Mouse (Mus musculus) hindbrain, embryonic 10.5 days (tissue): ENCODE results near the gene Gstp3. TPM values are rescaled to one million over a fixed set of nuclear protein-coding genes. Genes with fewer than 3 reads are reported as not detected.
A peak's percentile ranks its signal among the peaks of the same experiment; 100 is the strongest.

ENCODE experiments used
- DNase-seq: peaks from one replicate; pipeline ENCODE4 v3.0.0-alpha.2; 2017; ENCODE audit warnings: low spot score
- H3K27ac ChIP-seq: fragments of 300-500 bp; sonication (generic); 2 replicates; pipeline ENCODE4 v1.5.1; 2016; ENCODE audit warnings: mild to moderate bottlenecking, moderate library complexity
- H3K27me3 ChIP-seq: fragments of 300-500 bp; sonication (generic); 2 replicates; pipeline ENCODE4 v1.6.1; 2016; ENCODE audit warnings: mild to moderate bottlenecking; ENCODE audit not compliant: poor library complexity, insufficient read depth, severe bottlenecking
- H3K36me3 ChIP-seq: fragments of 300-500 bp; sonication (generic); 2 replicates; pipeline ENCODE4 v1.6.1; 2016; ENCODE audit warnings: mild to moderate bottlenecking, moderate library complexity
- H3K4me1 ChIP-seq: fragments of 300-500 bp; sonication (generic); replicated peaks from 2 replicates; pipeline ENCODE4 v1.6.1; 2016; ENCODE audit warnings: mild to moderate bottlenecking
- H3K4me3 ChIP-seq: fragments of 300-500 bp; sonication (generic); 2 replicates; pipeline ENCODE4 v1.5.1; 2016; ENCODE audit warnings: mild to moderate bottlenecking, moderate library complexity
- H3K9me3 ChIP-seq: fragments of 300-500 bp; sonication (generic); 2 replicates; pipeline ENCODE4 v1.6.1; 2016; ENCODE audit warnings: mild to moderate bottlenecking, moderate library complexity
- WGBS: fragments of 180-500 bp; shearing (Covaris S2); methylation state at CpG from one replicate; pipeline ENCODE4 v1.1.7; 2016; 5-methylcytosine and 5-hydroxymethylcytosine counted together
- polyA plus RNA-seq: library from polyadenylated mRNA; unstranded; fragments of >200 nt; fragmentation: Nextera tagmentation; extraction: Ambion mirVana; gene quantifications from 2 replicates; pipeline ENCODE4 v1.2.1, GENCODE M21; 2016

Gene Gstp3
- polyA plus RNA-seq, 1 experiment from 2014 or later: not detected

DNA sequence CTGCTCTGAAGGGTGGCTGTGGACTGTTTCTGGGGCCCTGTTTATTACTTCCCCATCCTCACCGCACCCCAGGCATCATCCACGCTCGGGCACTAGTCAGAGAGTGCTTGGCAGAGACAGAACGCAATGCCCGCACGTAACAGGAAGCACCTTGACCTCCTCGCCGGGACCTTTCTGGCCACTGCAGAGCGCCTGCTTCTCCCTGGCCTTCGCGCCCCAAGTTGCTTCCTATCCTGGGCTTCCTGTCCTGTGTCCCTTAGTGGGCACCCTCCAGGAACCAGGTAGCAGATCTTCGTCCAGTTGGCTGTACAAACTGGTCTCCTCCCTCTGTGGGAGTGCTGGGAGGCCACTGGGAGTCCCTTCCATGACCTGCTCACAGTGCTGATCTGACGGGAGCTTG lies 39.1 kb upstream of the Gstp3 start:
- H3K4me3 ChIP-seq: peak overlapping the region; percentile 78; the same call in 1 of the 2 replicates
- no peak for DNase-seq
- no peaks in the 10 kb centered on the region for H3K9me3 ChIP-seq
- 92% methylated on average over 13 of the region's 13 CpGs for WGBS
- peaks cover 53% of the 10 kb centered on the region for H3K27me3 ChIP-seq
- H3K4me1 ChIP-seq: peaks cover 59% of the 10 kb centered on the region
- no peaks in the 10 kb centered on the region for H3K36me3 ChIP-seq
- H3K27ac ChIP-seq: no peak overlapping the region

DNA sequence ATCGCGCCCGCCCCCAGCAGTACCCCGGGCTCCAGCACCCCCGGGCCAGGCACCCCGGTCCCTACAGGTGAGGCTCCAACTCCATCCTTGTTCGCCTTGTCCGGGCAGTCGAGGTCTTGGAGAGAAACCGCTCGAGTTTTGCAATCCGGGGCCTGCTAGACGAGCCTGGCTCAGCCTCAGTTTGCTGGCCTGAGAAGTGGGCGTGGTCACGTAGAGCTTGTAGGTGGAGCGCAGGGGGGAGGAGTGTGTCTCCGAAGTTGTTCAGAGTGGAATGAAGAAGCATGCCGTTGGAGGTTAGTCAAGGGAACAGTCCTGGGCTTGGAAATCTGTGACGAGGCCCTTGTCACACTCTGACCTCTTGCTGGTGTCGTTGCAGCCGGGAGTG lies 38.1 kb upstream of the Gstp3 start:
- DNase-seq: no peak
- Histone ChIP-seq H3K27me3 (peaks cover 43% of the 10 kb centered on the region), H3K27ac (peak overlapping the region; percentile 94), H3K9me3 (no peaks in the 10 kb centered on the region), H3K4me3 (peak overlapping the region; percentile 78), H3K36me3 (no peaks in the 10 kb centered on the region), H3K4me1 (peaks cover 59% of the 10 kb centered on the region)
- 2% methylated on average over 21 of the region's 21 CpGs for WGBS

DNA sequence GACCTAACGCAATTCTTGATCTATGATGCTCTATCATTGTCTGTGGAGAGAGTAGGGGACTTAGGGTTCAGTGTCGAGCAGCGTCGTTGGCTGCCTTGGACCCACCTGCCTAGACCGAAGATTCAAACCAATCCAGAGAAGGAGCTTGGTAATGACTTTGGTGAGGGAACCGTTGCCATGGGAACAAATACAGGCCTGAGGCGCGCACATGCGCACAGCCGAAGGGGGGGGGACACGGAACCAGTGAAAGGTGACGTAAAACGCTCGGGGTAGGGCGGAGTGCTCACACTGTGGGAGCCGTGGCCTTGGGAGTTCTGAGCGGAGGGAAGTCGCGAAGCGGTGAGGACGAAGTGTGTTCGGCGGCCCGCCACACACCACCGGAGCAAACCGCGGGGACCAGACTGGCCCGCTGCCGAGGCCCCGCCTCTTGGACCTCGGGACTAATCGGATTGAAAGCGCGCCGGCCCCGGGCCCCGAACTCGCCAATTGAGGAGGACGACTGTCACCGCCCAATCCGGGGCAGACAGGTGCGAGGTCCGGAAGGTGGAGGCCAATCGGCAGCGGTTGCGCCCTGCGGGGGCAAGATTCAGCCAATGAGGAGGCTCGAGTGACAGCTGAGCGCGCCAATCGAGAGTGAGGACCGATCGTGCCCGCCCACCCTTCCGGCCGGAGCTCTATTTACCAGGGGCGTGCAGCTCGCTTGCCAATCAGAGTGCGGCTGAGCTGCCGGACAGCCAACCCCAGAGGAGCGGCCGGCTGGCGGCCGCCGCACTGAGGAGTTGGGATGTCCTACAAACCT lies 37.5 kb upstream of the Gstp3 start, which contains the start of gene Cdk2ap2:
Gene Cdk2ap2, plus strand, starts transcription at position 541 of the 799 bp plus-strand sequence.
- Histone ChIP-seq H3K4me1 (peaks cover 54% of the 10 kb centered on the region), H3K27me3 (peaks cover 37% of the 10 kb centered on the region), H3K4me3 (peak within 1 kb of the TSS; percentile 78), H3K9me3 (no peaks in the 10 kb centered on the region), H3K27ac (peak within 1 kb of the TSS; percentile 94), H3K36me3 (no peaks in the 10 kb centered on the region)
- under 1% methylated on average over 65 of the region's 65 CpGs for whole genome bisulfite sequencing
- peak; percentile 100 for DNase-seq

DNA sequence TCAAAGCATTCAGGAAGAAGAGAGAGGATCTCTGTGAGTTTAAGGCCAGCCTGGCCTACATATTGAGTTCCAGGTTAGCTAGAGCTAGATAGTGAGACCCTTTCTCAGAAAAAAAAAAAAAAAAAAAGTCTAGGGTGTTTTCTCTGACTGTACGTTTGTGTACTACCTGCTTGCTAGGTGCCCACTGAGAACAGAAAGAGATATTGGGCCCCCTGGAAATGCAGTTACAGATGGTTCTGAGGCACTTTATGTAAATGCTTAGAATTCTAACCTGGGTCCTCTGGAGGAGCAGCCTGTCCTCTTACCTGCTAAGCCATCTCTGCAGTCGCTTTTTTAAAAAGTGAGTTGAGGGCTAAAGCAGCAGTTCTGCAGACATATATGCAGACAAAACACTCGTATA lies 36.4 kb upstream of the Gstp3 start:
- Histone ChIP-seq H3K4me3 (peak overlapping the region; percentile 78; the same call in 1 of the 2 replicates), H3K36me3 (no peaks in the 10 kb centered on the region), H3K9me3 (no peaks in the 10 kb centered on the region), H3K27ac (peak overlapping the region; percentile 94; the same call in 1 of the 2 replicates), H3K27me3 (peaks cover 27% of the 10 kb centered on the region), H3K4me1 (peaks cover 44% of the 10 kb centered on the region)
- 68% methylated on average over 3 of the region's 3 CpGs for WGBS
- no peak for DNase-seq

DNA sequence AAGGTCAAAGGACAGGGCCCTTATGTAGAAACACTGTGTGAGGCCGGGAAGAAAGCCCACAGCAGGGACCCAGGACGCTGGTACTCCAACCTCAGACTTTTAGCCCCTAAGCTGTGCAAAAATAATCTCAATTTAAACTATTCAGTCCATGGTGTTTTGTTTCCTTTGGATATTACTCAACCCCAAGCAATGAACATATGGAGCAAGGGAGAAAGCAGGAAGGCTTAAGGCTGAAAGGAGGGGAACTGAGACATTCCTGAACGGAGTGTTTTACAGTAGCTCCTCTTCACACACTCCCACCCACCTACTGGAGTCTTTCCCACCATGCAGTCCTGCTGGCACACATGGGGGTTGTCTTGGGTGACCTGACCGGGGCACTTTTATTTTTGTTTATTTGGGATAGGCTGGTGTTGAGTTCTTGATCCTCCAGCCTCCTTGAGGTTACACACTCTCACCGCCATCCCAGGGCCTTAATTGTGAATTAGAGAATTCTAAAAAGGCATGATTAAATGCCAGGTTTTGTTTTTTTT lies 35.5 kb upstream of the Gstp3 start:
- Histone ChIP-seq H3K36me3 (no peaks in the 10 kb centered on the region), H3K9me3 (no peaks in the 10 kb centered on the region), H3K27ac (no peak overlapping the region), H3K27me3 (peaks cover 21% of the 10 kb centered on the region), H3K4me3 (no peak overlapping the region), H3K4me1 (peaks cover 34% of the 10 kb centered on the region)
- DNase-seq: no peak
- 78% methylated on average over 5 of the region's 5 CpGs for WGBS

DNA sequence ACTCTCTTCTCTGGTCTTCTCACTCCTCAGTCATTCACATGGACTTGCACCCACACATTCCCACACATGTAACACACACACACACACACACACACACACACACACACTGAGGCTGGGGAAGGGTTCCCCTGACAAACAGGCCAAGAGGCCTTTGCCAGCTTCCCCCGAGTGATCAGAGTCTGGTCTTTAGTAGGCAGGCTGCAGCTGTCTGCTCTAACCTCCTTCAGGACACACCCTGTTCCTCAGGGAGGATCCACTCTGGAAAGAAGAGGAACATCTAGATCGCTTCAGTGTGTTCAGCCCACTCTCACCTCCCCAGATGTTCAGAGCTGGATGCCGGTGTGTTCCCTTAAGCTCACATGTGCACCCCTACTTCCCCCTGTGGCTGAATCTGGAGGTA lies 35.0 kb upstream of the Gstp3 start:
- Histone ChIP-seq H3K27ac (no peak overlapping the region), H3K4me1 (peaks cover 30% of the 10 kb centered on the region), H3K27me3 (peaks cover 17% of the 10 kb centered on the region), H3K9me3 (no peaks in the 10 kb centered on the region), H3K4me3 (no peak overlapping the region), H3K36me3 (no peaks in the 10 kb centered on the region)
- no peak for DNase-seq
- 85% methylated on average over 3 of the region's 3 CpGs for WGBS

DNA sequence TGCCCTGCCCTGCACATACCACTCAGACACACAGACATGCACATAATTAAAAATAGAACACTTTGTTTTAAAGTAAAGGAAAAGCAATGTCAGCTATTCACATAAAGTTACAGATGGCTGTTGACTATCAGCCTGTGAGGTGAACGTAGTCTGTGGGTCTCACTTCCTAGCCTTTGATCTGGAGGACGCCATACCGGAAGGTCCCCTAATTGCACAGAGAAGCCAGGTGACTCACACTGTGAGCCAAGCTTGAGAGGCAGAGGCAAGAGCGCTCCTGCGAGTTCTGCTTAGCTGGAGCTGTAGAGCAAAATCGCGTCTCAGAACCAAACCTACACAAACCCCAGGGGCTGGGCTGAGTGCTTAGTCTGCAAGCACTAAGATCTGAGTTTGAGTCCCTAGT lies 34.4 kb upstream of the Gstp3 start:
- DNase-seq: no peak
- H3K36me3 ChIP-seq: no peaks in the 10 kb centered on the region
- WGBS: 74% methylated on average over 7 of the region's 7 CpGs
- H3K27ac ChIP-seq: no peak overlapping the region
- H3K4me1 ChIP-seq: peaks cover 24% of the 10 kb centered on the region
- H3K9me3 ChIP-seq: no peaks in the 10 kb centered on the region
- H3K4me3 ChIP-seq: no peak overlapping the region
- peaks cover 13% of the 10 kb centered on the region for H3K27me3 ChIP-seq

DNA sequence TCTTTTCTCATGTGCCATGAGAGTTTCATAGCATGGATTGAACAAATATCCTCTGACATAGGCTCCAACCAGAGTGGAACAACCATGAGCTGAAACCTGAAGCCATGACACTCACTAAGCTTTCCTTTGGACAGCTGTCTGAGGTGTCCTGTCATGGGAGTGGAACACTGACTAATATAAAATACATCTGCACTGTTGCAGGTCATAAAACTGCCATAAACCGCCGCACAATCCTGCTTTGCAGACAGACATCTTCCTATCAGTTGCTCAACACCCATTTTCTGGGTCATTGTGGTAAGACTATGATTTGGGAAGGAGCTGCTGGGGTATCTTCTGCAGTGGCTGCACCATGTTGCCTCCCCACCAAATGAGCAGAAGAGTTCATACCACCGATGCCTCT lies 33.4 kb upstream of the Gstp3 start:
- no peaks in the 10 kb centered on the region for H3K9me3 ChIP-seq
- no peak for DNase-seq
- no peak overlapping the region for H3K27ac ChIP-seq
- H3K4me3 ChIP-seq: no peak overlapping the region
- 90% methylated on average over 3 of the region's 3 CpGs for WGBS
- H3K4me1 ChIP-seq: peaks cover 14% of the 10 kb centered on the region
- peaks cover 8% of the 10 kb centered on the region; the same call in 1 of the 2 replicates for H3K27me3 ChIP-seq
- H3K36me3 ChIP-seq: no peaks in the 10 kb centered on the region

DNA sequence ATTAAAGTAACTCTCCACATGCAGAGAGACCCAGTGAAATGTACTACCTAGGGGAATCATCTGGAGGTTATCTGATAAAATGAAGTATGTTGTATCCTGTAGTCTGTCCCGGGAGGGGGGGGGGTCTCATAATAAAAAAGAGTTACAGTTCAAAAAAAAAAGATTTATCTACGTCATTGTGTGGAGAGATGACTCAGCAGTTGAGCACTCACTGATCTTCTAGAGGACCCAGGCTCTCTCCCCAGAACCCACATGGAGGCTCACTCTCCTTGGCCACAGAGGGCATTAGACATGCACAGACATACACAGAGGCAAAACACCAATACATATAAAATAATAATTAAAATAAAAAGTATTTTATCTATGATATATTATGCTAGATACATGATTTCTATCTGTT lies 32.0 kb upstream of the Gstp3 start:
- no peak for DNase-seq
- no peaks in the 10 kb centered on the region for H3K9me3 ChIP-seq
- H3K36me3 ChIP-seq: no peaks in the 10 kb centered on the region
- H3K4me3 ChIP-seq: no peak overlapping the region
- peaks cover 8% of the 10 kb centered on the region; the same call in 1 of the 2 replicates for H3K27me3 ChIP-seq
- peaks cover 6% of the 10 kb centered on the region for H3K4me1 ChIP-seq
- 79% methylated on average over 2 of the region's 2 CpGs for WGBS
- H3K27ac ChIP-seq: no peak overlapping the region

DNA sequence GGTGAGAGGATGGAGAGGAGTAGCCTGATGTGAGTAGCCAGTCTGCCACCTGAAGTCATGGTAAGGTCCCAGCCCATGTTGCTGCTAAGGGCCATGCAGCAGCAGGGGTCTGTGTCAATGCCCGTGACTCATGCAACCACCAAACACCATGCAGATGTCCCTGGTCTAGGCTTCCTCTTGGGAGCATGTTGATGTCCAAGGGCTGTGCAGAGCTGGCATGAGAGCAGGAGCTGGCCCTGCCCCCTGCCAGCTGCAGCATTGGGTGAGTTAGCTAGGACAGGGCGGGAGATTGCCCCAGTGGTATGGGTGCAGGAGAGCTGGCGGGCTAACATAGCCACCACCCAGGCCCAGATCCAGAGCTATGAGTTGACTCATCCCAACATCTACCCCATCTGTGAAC lies 31.1 kb upstream of the Gstp3 start:
- Histone ChIP-seq H3K4me3 (no peak overlapping the region), H3K27ac (no peak overlapping the region), H3K9me3 (no peaks in the 10 kb centered on the region), H3K36me3 (no peaks in the 10 kb centered on the region), H3K4me1 (no peaks in the 10 kb centered on the region), H3K27me3 (peaks cover 8% of the 10 kb centered on the region; the same call in 1 of the 2 replicates)
- no peak for DNase-seq
- 89% methylated on average over 3 of the region's 3 CpGs for WGBS

DNA sequence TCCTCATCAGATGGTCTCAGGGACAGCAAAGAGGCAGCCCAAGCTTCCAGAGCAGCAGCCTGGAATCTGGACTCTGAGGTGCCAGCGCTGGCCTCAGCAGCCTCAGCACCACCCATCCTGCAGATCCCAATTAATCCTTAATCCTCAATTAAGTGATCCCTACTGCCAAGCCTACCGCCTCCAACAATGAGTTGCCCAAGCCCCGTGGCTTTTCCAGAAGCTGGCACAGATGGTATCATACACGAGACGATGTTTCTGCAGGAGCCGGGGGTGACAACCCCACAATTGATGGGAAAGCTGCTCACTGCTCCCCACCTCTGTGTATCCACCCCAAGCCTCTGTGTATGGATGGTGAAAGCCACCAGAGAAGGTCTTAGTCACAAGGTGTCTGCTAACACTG lies 29.8 kb upstream of the Gstp3 start:
- DNase-seq: no peak
- peaks cover under 1% of the 10 kb centered on the region; the same call in 1 of the 2 replicates for H3K4me1 ChIP-seq
- peaks cover 5% of the 10 kb centered on the region; the same call in 1 of the 2 replicates for H3K27me3 ChIP-seq
- no peaks in the 10 kb centered on the region for H3K9me3 ChIP-seq
- no peak overlapping the region for H3K4me3 ChIP-seq
- no peaks in the 10 kb centered on the region for H3K36me3 ChIP-seq
- 75% methylated on average over 6 of the region's 6 CpGs for WGBS
- no peak overlapping the region for H3K27ac ChIP-seq

DNA sequence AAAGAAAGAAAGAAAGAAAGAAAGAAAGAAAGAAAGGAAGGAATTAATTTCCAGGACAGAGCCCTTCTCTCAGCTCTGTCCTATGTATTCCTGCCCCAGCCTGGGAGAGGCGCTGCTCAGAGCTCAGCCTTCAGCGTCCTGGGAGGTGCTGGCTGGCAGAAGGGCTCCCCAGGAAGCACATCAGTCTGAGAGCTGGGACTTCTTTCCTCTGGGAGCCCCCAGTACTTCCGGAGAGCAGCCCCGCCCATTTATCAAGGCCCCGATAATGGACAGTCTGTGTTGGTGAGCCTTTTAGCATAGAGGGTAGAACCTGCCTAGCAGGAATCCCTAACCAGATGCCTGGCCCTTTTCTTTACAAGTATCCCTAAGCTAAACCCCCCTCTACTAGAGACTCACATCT lies 28.8 kb upstream of the Gstp3 start:
- WGBS: 61% methylated on average over 5 of the region's 5 CpGs
- H3K4me1 ChIP-seq: peaks cover 6% of the 10 kb centered on the region
- no peak overlapping the region for H3K27ac ChIP-seq
- no peaks in the 10 kb centered on the region for H3K36me3 ChIP-seq
- peaks cover 10% of the 10 kb centered on the region; the same call in 1 of the 2 replicates for H3K27me3 ChIP-seq
- no peaks in the 10 kb centered on the region for H3K9me3 ChIP-seq
- no peak for DNase-seq
- H3K4me3 ChIP-seq: no peak overlapping the region

DNA sequence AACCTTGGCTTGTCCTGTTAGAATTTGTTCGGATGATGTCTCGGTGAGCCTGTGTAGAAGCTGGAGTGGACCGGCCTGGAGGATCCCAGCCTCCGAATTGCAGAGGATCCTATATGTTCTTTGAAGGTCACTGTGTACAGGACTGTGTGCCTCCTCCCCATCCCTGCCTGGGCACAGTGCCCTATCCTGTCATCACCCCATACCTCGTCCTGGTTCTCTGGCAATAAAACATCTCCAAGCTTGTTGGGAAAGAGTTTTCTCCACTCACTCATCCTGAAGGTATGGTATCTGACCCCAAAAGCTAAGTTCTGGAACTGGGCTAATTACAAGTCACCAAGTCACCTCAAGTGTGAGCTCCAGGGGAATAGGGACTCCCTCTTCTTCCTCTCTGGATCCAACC lies 27.7 kb upstream of the Gstp3 start:
- Histone ChIP-seq H3K4me1 (peaks cover 6% of the 10 kb centered on the region), H3K36me3 (no peaks in the 10 kb centered on the region), H3K4me3 (no peak overlapping the region), H3K27ac (no peak overlapping the region), H3K9me3 (no peaks in the 10 kb centered on the region), H3K27me3 (peaks cover 10% of the 10 kb centered on the region; the same call in 1 of the 2 replicates)
- WGBS: 94% methylated on average over 5 of the region's 5 CpGs
- DNase-seq: no peak
